ENCODE assay signal across 24 mouse cellular contexts in the genomic region with DNA sequence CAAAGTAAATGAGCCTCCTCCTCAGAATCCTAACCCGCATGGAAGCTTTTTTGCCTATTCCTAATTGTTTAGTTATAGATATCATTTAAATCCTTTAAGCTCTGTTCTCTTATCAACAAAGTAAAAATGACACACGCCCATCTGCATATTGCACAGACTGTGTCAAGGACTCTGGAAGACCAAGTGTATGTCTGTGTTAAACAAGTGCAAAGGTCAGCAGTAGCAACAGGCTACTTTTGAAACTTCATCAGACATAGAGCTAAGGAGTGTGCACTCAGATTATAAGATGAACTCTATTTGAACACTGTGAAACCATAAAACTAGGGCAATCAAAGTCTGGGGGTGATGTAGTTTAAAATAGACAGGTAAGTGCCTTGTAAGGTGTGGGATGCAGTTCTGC.
A peak's percentile ranks its signal among the peaks of the same experiment; 100 is the strongest.
DNase-seq lines count a peak whose midpoint lies in the region; ATAC-seq and TF ChIP-seq lines count a peak whose summit lies in the region.
"Had no signal": no experiment of that assay in that cellular context is flagged by ENCODE, and none has a peak within 500 bp of the region (broad histone marks: within the 10 kb centered on the region; RNA-seq: fewer than 3 reads in every experiment).

No protein-coding gene starts in this region.

- no peaks in the 10 kb centered on the region for H3K36me3 ChIP-seq in intestine, embryonic 15.5 days
- H3K36me3 ChIP-seq in myocyte (ENCODE audit: control insufficient read depth, insufficient read depth): no peaks in the 10 kb centered on the region
- H3K36me3 ChIP-seq: embryonic facial prominence, embryonic 10.5 days; embryonic facial prominence, embryonic 13.5 days; forebrain, embryonic 12.5 days; forebrain, embryonic 15.5 days; heart, embryonic 12.5 days; heart, embryonic 15.5 days; hindbrain, embryonic 10.5 days had no signal

- ATAC-seq in intestine, embryonic 15.5 days: peak; percentile 62
- ATAC-seq: CD4-positive, CD25-positive, alpha-beta regulatory T cell, adult 4 months; forebrain, embryonic 15.5 days had no signal

- DNase-seq in left cerebral cortex, adult 2 months (ENCODE audit: extremely low spot score in 1 of 2, low spot score in 2 of 2): no peak
- DNase-seq in left cerebral cortex, postnatal 10 days (ENCODE audit: extremely low spot score in 1 of 2, low spot score in 2 of 2): no peak
- peak; percentile 9 to 10 for DNase-seq in right cerebral cortex, adult 2 months (ENCODE audit: low spot score in 2 of 2)
- no peak for DNase-seq in right cerebral cortex, postnatal 36 days (ENCODE audit: low spot score in 2 of 2)
- DNase-seq in urinary bladder, adult 2 months (ENCODE audit: low spot score): no peak
- no peak for DNase-seq in kidney, postnatal 10 days
- DNase-seq: adrenal gland, adult 2 months; adrenal gland, postnatal 14 days; cerebellum, adult 11-12 months; cerebellum, adult 8-10 months; cerebellum, postnatal 36 days; embryo, embryonic 11 days; gastrocnemius, postnatal 25 days had no signal

- H3K9ac ChIP-seq in intestine, embryonic 15.5 days: no peak overlapping the region
- H3K9ac ChIP-seq: embryonic facial prominence, embryonic 13.5 days; forebrain, embryonic 12.5 days; forebrain, embryonic 15.5 days; heart, embryonic 12.5 days; heart, embryonic 15.5 days had no signal

- no peak for TF ChIP-seq CTCF in left cerebral cortex, adult 2 months (IDR thresholded peaks at IDR 0.05)

- H3K4me3 ChIP-seq in left cerebral cortex, adult 2 months: no peak overlapping the region
- H3K4me3 ChIP-seq in intestine, embryonic 15.5 days (replicated peaks): no peak overlapping the region
- H3K4me3 ChIP-seq in myocyte: no peak overlapping the region
- H3K4me3 ChIP-seq: embryonic facial prominence, embryonic 10.5 days; embryonic facial prominence, embryonic 13.5 days; erythroblast, embryonic 14.5 days; forebrain, embryonic 12.5 days; forebrain, embryonic 15.5 days; heart, embryonic 12.5 days; heart, embryonic 15.5 days; hindbrain, embryonic 10.5 days had no signal

- H3K9me3 ChIP-seq in intestine, embryonic 15.5 days: no peaks in the 10 kb centered on the region
- H3K9me3 ChIP-seq: embryonic facial prominence, embryonic 10.5 days; embryonic facial prominence, embryonic 13.5 days; heart, embryonic 12.5 days; heart, embryonic 15.5 days had no signal

- H3ac ChIP-seq in myocyte (ENCODE audit: control insufficient read depth, insufficient read length): no peak overlapping the region

- intact Hi-C loops in left cerebral cortex, adult 2 months (cut with DNase I): loop anchor here (1.0 to 5.0 kb wide), 4 partner anchors 25 to 228 kb away; a partner anchor contains a TSS
- intact Hi-C loops in left cerebral cortex, postnatal 10 days (cut with DNase I): no loop called here

- H3K4me1 ChIP-seq in intestine, embryonic 15.5 days (replicated peaks): no peaks in the 10 kb centered on the region
- H3K4me1 ChIP-seq: embryonic facial prominence, embryonic 10.5 days; embryonic facial prominence, embryonic 13.5 days; forebrain, embryonic 12.5 days; forebrain, embryonic 15.5 days; hindbrain, embryonic 10.5 days had no signal

- no peaks in the 10 kb centered on the region for H3K27me3 ChIP-seq in intestine, embryonic 15.5 days (replicated peaks)
- no peaks in the 10 kb centered on the region for H3K27me3 ChIP-seq in myocyte (ENCODE audit: control insufficient read depth, insufficient read depth, insufficient read length)
- H3K27me3 ChIP-seq: embryonic facial prominence, embryonic 13.5 days; forebrain, embryonic 12.5 days; forebrain, embryonic 15.5 days; heart, embryonic 12.5 days; heart, embryonic 15.5 days had no signal

- peak overlapping the region; percentile 68 for H3K27ac ChIP-seq in left cerebral cortex, adult 2 months
- H3K27ac ChIP-seq in intestine, embryonic 15.5 days: no peak overlapping the region
- H3K27ac ChIP-seq: embryonic facial prominence, embryonic 10.5 days; embryonic facial prominence, embryonic 13.5 days; forebrain, embryonic 12.5 days; forebrain, embryonic 15.5 days; hindbrain, embryonic 10.5 days had no signal

- no peak overlapping the region for H3K4me2 ChIP-seq in intestine, embryonic 15.5 days (replicated peaks)
- H3K4me2 ChIP-seq in myocyte (ENCODE audit: low read depth): peak overlapping the region; percentile 24
- H3K4me2 ChIP-seq: embryonic facial prominence, embryonic 13.5 days; forebrain, embryonic 12.5 days; forebrain, embryonic 15.5 days; heart, embryonic 12.5 days; heart, embryonic 15.5 days had no signal

- H3K79me2 ChIP-seq in myocyte (ENCODE audit: control insufficient read depth, insufficient read depth): no peaks in the 10 kb centered on the region

- WGBS in intestine, embryonic 15.5 days: 45% methylated on average over 2 of the region's 2 CpGs

- no peak for TF ChIP-seq POLR2A in myocyte (IDR thresholded peaks at IDR 0.05; ENCODE audit: insufficient read length, low read depth)

TF ChIP-seq in myocyte, 11 proteins besides CTCF, POLR2A, EP300 and RAD21:
- no peak for TF ChIP-seq USF1 (IDR thresholded peaks at IDR 0.05; ENCODE audit: low read depth)
- no peak for TF ChIP-seq MYOG (IDR thresholded peaks at IDR 0.05; ENCODE audit: control insufficient read depth in 1 of 3, insufficient read depth in 1 of 3, insufficient read length in 2 of 3, low read depth in 2 of 3)
- no peak for TF ChIP-seq POLR2AphosphoS2 (IDR thresholded peaks at IDR 0.05; ENCODE audit: insufficient read length, low read depth)
- no peak for TF ChIP-seq E2F4 (IDR thresholded peaks at IDR 0.05; ENCODE audit: insufficient read depth)
- TF ChIP-seq CEBPB (IDR thresholded peaks at IDR 0.05; ENCODE audit: insufficient read depth, poor library complexity, severe bottlenecking): no peak
- TF ChIP-seq TCF3 (IDR thresholded peaks at IDR 0.05; ENCODE audit: insufficient read length, low read depth): no peak
- no peak for TF ChIP-seq REST (IDR thresholded peaks at IDR 0.05; ENCODE audit: insufficient read depth, insufficient read length)
- TF ChIP-seq SRF (IDR thresholded peaks at IDR 0.05; ENCODE audit: control insufficient read depth, insufficient read length, low read depth): no peak
- TF ChIP-seq TCF12 (IDR thresholded peaks at IDR 0.05; ENCODE audit: insufficient read depth, poor library complexity, severe bottlenecking): no peak

Comparison
In these comparisons a context has a peak if more than half of its experiments do, and no peak if none do; other contexts are left out.
1. DNase-seq: peak in right cerebral cortex, adult 2 months (2 of 2); none in left cerebral cortex, adult 2 months (0 of 2), left cerebral cortex, postnatal 10 days (0 of 2), right cerebral cortex, postnatal 36 days (0 of 2), urinary bladder, adult 2 months (single experiment) and kidney, postnatal 10 days (single experiment).